Mouse (Mus musculus): ENCODE data around the gene Arid1b. TPM values are rescaled to one million over a fixed set of nuclear protein-coding genes. Genes with fewer than 3 reads are reported as not detected.

Gene Arid1b
- polyA plus RNA-seq, 1 experiment, result 13.3 TPM

DNA sequence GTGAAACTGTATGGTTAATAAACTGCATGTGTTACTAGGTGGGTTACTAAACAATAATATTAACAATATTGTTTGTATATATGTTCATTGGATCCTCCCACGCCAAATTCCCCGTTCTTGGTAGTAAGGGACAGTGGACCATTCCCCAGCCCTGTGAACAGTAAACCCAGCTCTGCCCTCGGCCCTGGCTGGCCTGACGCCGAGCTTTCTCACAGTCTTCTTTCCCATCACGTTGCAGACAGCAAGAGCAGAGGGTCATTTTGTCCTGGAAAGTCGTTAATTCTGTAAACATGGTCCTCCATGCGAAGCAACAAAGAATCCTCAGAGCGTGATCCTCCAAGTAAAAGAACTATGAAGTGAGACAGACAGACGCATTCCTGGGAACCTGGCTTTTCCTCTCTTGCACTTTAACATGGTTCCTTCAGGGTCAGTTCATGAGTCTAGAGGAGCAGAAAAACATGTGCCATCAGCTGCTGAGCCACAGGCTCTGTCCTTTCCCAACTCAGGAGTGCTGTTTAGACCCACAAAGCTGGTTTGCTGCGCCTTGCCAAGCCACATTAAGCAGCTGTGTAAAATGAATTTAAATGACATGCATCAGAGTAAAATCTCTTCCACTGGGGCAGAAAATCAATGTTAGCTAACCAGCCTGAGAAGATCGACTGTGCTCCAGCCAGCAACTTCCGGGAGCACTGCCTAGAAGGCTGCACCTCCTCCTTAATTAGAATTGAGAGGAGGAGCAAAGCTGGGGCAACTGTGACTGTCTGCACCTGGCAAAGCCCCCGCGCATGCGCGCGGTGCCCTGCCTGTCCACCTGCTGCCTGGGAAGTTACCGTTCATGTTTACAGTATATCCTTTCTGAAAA, 301.2 kb downstream of the Arid1b start:
- Histone ChIP-seq H3K27me3 (replicated peaks) (no peaks in the 10 kb centered on the region), H3K4me1 (peaks cover 31% of the 10 kb centered on the region), H3K36me3 (replicated peaks; ENCODE audit: low read length) (peaks cover 86% of the 10 kb centered on the region), H3K9me3 (no peaks in the 10 kb centered on the region), H3K4me3 (replicated peaks) (no peak overlapping the region)
- TF ChIP-seq FLI1 (IDR thresholded peaks at IDR 0.05; ENCODE audit: low read length) (no peak), GATA1 (IDR thresholded peaks at IDR 0.05; ENCODE audit: borderline replicate concordance, low read length) (no peak)

DNA sequence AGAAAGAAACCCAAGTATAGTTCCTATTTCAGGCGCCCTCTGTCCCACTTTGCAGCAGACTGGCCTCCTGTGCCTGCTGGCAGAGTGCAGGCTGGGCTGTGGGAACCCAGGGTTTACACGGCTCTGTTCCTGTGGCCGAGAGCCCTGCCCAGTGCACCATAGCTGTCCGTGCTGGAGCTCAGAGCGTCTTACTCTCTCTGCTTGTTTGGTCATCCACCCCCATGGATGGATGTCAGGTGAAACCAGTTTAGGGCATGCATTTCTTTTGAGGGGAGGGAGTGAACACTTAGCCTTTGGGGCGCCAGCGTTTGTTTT, 301.8 kb downstream of the Arid1b start:
- Histone ChIP-seq H3K4me3 (replicated peaks) (no peak overlapping the region), H3K4me1 (peaks cover 31% of the 10 kb centered on the region), H3K9me3 (no peaks in the 10 kb centered on the region), H3K27me3 (replicated peaks) (no peaks in the 10 kb centered on the region), H3K36me3 (replicated peaks; ENCODE audit: low read length) (peaks cover 86% of the 10 kb centered on the region)
- no peak for TF ChIP-seq GATA1 (IDR thresholded peaks at IDR 0.05; ENCODE audit: borderline replicate concordance, low read length)
- TF ChIP-seq FLI1 (IDR thresholded peaks at IDR 0.05; ENCODE audit: low read length), result no peak

DNA sequence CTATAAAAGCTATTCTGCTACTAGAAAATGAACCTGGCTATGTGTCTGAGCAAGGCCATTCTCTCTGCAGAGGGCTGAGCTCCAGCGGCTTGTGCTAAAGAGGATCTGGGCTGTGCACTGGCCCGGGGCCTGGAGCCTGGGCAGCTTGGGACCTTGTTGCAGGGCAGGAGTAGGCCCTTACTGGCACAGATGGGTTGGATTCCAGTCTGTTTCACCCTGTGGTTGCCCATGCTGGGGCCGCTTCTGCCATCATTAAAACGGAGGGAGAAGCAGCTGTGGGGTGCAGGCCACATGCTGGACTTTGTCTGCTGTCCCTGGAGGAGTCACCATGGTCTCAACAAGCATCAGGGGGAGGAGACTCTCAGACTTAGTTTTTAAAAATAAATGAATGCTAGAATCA, 303.4 kb downstream of the Arid1b start:
- no peaks in the 10 kb centered on the region for H3K9me3 ChIP-seq
- TF ChIP-seq GATA1 (IDR thresholded peaks at IDR 0.05; ENCODE audit: borderline replicate concordance, low read length) (no peak), FLI1 (IDR thresholded peaks at IDR 0.05; ENCODE audit: low read length) (no peak)
- H3K4me1 ChIP-seq, result peaks cover 45% of the 10 kb centered on the region
- H3K27me3 ChIP-seq (replicated peaks), result no peaks in the 10 kb centered on the region
- H3K36me3 ChIP-seq (replicated peaks; ENCODE audit: low read length), result peaks cover 87% of the 10 kb centered on the region
- no peak overlapping the region for H3K4me3 ChIP-seq (replicated peaks)

DNA sequence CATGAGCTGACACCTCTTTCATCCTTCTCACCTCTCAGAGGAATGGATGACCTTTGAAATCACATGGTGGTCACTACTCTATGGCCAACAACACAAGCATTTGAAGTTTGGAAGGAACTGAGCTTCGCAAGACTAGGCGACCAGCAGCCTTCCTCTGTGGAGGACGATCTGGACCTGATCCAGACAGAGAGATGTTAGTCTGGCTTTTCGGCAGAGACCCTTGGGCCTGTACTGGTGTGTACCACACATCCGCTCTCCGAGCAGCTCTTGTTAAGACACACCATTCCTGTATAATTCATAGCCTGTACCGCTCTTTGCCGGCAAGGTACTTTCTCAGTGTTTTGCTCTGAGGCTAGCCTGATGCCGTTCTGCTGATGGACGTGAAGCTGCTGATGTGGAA, 303.9 kb downstream of the Arid1b start:
- no peak for TF ChIP-seq FLI1 (IDR thresholded peaks at IDR 0.05; ENCODE audit: low read length)
- TF ChIP-seq GATA1 (IDR thresholded peaks at IDR 0.05; ENCODE audit: borderline replicate concordance, low read length), result no peak
- Histone ChIP-seq H3K4me3 (replicated peaks) (no peak overlapping the region), H3K36me3 (replicated peaks; ENCODE audit: low read length) (peaks cover 88% of the 10 kb centered on the region), H3K4me1 (peaks cover 50% of the 10 kb centered on the region), H3K27me3 (replicated peaks) (no peaks in the 10 kb centered on the region), H3K9me3 (no peaks in the 10 kb centered on the region)

DNA sequence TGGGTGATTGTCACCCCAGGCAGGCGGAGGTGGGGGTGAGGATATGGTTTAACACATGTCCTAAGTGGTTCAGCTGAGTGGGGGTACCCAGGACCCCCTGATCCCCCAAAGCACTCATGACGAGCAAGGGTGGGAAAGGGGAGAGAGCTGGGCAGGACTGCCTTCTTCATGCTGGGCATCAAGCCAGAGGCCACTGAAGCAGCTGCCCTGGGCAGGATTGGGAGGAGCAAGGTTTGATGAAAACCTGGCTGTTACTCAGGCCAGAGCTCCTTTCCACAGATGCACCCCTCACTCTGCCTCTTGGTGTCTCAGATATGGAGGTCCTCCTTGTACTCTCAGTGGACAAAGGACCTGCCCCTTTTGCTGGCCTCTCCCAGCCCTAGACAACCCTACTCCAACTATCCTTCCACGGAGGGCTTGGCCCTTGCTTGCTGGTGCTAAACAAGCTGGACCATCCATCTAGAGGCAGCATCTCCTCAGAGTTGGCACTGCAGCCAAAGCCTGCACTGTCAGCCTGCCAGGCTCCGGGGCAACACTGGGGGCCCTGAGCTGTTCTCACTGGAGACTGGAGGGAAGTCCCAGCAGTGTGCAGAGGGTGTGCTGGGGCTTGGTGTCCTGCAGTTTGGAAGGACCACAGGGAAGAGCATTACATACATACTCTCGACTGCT, 304.9 kb downstream of the Arid1b start:
- H3K36me3 ChIP-seq (replicated peaks; ENCODE audit: low read length), result peaks cover 91% of the 10 kb centered on the region
- H3K4me1 ChIP-seq, result peaks cover 53% of the 10 kb centered on the region

DNA sequence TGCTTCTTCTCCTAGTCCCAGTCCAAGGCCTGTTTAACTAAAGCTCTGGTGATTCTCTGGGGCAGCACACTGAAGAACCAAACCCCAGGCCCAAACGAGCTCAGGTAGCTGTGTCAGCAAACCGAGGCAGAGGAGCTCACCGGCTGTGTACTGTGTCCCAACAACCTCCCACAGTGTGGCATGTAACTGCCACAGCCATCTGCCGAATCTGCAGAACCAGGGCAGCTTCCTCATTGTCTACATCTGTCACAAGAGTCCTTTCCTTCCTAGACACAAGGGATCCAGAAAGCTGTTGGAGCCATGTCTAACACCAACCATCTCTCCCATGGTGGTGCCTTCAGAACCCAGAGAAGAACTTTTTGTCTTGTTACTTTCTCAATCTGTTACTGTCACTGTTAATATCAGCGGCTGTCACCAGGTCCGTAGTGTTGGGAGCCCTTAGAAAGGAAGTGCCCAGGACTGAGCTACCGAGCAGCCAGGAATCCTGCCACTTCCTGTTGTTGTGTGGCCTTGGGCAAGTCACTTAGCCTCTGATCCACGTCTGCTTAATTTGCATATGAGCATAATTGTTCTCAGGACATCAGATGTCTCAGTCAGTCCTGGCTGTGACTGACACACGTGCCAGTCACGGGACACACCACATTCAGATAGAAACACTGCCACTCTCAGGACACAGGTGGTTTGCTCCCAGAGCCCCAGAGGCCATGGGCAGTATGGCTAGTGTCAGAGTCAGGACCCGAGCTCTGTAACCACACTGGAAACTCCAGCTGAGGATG, 309.0 kb downstream of the Arid1b start:
- no peaks in the 10 kb centered on the region for H3K27me3 ChIP-seq (replicated peaks)
- peaks cover 54% of the 10 kb centered on the region for H3K4me1 ChIP-seq
- H3K36me3 ChIP-seq (replicated peaks; ENCODE audit: low read length), result peaks cover 89% of the 10 kb centered on the region

More for the DNA sequence above, 304.9 kb downstream of the Arid1b start:
- Histone ChIP-seq H3K4me3 (replicated peaks) (no peak overlapping the region), H3K27me3 (replicated peaks) (no peaks in the 10 kb centered on the region), H3K9me3 (no peaks in the 10 kb centered on the region)
- TF ChIP-seq FLI1 (IDR thresholded peaks at IDR 0.05; ENCODE audit: low read length), result no peak
- TF ChIP-seq GATA1 (IDR thresholded peaks at IDR 0.05; ENCODE audit: borderline replicate concordance, low read length), result no peak

DNA sequence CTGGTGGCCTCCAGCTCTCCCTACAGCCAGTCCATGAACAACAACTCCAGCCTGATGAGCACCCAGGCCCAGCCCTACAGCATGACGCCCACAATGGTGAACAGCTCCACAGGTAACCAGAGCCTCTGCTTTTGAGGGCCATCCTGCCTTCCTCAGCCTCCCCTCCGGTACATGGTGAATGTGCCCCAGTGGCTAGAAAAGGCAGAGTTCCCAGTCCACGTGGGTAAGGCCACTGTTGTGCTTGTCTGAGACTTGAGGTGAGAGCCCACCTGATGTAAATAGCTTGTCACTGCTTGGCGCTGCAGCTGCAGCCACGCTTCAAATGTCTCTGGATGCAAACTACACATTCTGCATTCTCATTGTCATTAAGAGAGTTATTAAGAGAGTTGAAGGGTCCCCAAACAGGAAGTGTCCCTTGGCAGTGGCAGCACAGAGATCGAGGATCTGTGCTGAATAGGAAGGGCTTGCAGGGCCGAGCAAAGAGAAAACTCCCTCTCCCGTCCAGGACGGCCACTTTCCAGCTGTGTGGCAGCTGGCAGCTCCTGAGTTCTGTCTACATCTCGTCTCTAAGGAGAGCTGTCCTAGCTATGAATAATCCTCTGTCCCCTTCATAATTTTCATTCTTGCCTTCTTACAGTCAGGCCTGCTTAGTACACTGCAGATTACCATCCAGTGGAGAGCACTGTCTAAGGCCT, 311.8 kb downstream of the Arid1b start:
- H3K4me1 ChIP-seq, result peaks cover 74% of the 10 kb centered on the region
- no peak for TF ChIP-seq FLI1 (IDR thresholded peaks at IDR 0.05; ENCODE audit: low read length)
- H3K27me3 ChIP-seq (replicated peaks), result no peaks in the 10 kb centered on the region
- H3K36me3 ChIP-seq (replicated peaks; ENCODE audit: low read length), result peaks cover 89% of the 10 kb centered on the region
- H3K9me3 ChIP-seq, result no peaks in the 10 kb centered on the region
- H3K4me3 ChIP-seq (replicated peaks), result no peak overlapping the region

More for the DNA sequence above, 309.0 kb downstream of the Arid1b start:
- H3K9me3 ChIP-seq, result no peaks in the 10 kb centered on the region
- TF ChIP-seq GATA1 (IDR thresholded peaks at IDR 0.05; ENCODE audit: borderline replicate concordance, low read length) (no peak), FLI1 (IDR thresholded peaks at IDR 0.05; ENCODE audit: low read length) (no peak)
- no peak overlapping the region for H3K4me3 ChIP-seq (replicated peaks)

DNA sequence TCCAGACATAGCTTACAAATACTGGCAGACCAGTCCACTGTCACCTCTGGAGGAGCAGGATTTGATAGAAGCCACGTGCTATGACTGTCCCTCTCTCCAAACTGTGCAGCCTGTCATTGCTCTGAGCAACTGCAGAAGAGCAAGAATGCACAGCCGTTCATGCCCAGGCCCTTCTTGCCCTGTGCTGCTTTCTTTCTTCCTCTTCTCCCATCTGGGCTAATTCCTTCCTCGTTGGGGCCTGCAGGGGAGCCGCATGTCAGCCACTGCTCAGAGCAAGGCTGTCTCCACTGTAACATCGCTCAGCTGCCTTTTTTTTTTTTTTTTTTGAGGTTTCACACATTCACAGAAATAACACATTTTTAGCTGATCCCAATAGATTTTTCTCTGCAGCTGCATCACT, 315.8 kb downstream of the Arid1b start:
- Histone ChIP-seq H3K4me1 (peaks cover 68% of the 10 kb centered on the region), H3K36me3 (replicated peaks; ENCODE audit: low read length) (peaks cover 85% of the 10 kb centered on the region), H3K4me3 (replicated peaks) (peak overlapping the region; percentile 46), H3K9me3 (no peaks in the 10 kb centered on the region), H3K27me3 (replicated peaks) (no peaks in the 10 kb centered on the region)
- TF ChIP-seq GATA1 (IDR thresholded peaks at IDR 0.05; ENCODE audit: borderline replicate concordance, low read length) (no peak), FLI1 (IDR thresholded peaks at IDR 0.05; ENCODE audit: low read length) (no peak)

DNA sequence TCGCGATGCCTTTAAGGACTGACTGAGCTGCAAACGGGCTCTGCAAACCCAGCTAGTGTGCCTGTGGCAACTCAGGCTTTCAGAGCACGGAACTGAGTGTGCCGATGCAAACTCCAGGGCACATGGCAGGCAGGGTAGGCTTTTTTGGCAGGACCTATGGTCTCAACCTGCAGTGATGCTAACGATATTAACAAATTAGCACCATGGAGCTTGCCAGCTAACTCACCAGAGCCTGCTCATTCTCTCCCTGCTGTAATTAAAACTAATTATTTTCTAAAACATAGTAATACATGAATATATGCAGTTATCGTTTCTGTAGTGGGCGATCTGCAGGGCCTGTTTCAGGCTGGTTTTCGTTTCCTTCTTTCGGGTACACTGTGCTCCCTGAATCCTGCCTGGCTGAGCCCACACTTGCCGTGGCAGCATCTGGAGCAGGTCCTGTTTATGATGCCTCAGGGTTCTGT, 316.3 kb downstream of the Arid1b start:
- Histone ChIP-seq H3K4me3 (replicated peaks) (no peak overlapping the region), H3K36me3 (replicated peaks; ENCODE audit: low read length) (peaks cover 83% of the 10 kb centered on the region), H3K27me3 (replicated peaks) (no peaks in the 10 kb centered on the region), H3K9me3 (no peaks in the 10 kb centered on the region), H3K4me1 (peaks cover 69% of the 10 kb centered on the region)
- TF ChIP-seq FLI1 (IDR thresholded peaks at IDR 0.05; ENCODE audit: low read length) (no peak), GATA1 (IDR thresholded peaks at IDR 0.05; ENCODE audit: borderline replicate concordance, low read length) (no peak)

Data from megakaryocyte, embryonic 14.5 days (primary cell).